Mouse (Mus musculus): ENCODE results near the gene Relb.

The Relb gene

GRCm38 (mm10) chr7:19586269-19586668, 43.0 kb downstream of the Relb start:
- no peak for DNase-seq (ENCODE audit: low read depth, low spot score)

- no peak for DNase-seq (ENCODE audit: low read depth, low spot score)
Observed at GRCm38 (mm10) chr7:19580634-19581033, 48.6 kb downstream of the Relb start.

GRCm38 (mm10) chr7:19579751-19580150, 49.5 kb downstream of the Relb start:
- no peak for DNase-seq (ENCODE audit: low read depth, low spot score)

GRCm38 (mm10) chr7:19578436-19578835, 50.8 kb downstream of the Relb start:
- DNase-seq (ENCODE audit: low read depth, low spot score): no peak

- no peak for DNase-seq (ENCODE audit: low read depth, low spot score)
Observed at GRCm38 (mm10) chr7:19577877-19578414, 51.3 kb downstream of the Relb start.

GRCm38 (mm10) chr7:19577141-19577852, 51.9 kb downstream of the Relb start, which contains the start of the genes Zfp296 and Gemin7:
Zfp296 (plus strand) TSS chr7:19577287.
Gemin7 (minus strand) TSS chr7:19577595.
- no peak for DNase-seq (ENCODE audit: low read depth, low spot score)

- DNase-seq (ENCODE audit: low read depth, low spot score): no peak
Observed at GRCm38 (mm10) chr7:19575559-19575958, 53.7 kb downstream of the Relb start.

- DNase-seq (ENCODE audit: low read depth, low spot score): no peak
Observed at GRCm38 (mm10) chr7:19573776-19574140, 55.5 kb downstream of the Relb start.

GRCm38 (mm10) chr7:19572926-19573775, 56.1 kb downstream of the Relb start:
- DNase-seq (ENCODE audit: low read depth, low spot score): peak; percentile 71

- DNase-seq (ENCODE audit: low read depth, low spot score): no peak
Observed at GRCm38 (mm10) chr7:19569647-19570046, 59.6 kb downstream of the Relb start.

- DNase-seq (ENCODE audit: low read depth, low spot score): no peak
Observed at GRCm38 (mm10) chr7:19567426-19567825, 61.8 kb downstream of the Relb start.

GRCm38 (mm10) chr7:19565803-19566202, 63.4 kb downstream of the Relb start:
- no peak for DNase-seq (ENCODE audit: low read depth, low spot score)

GRCm38 (mm10) chr7:19564455-19564854, 64.8 kb downstream of the Relb start:
- peak; percentile 50 for DNase-seq (ENCODE audit: low read depth, low spot score)

GRCm38 (mm10) chr7:19563884-19564283, 65.4 kb downstream of the Relb start:
- DNase-seq (ENCODE audit: low read depth, low spot score): no peak

GRCm38 (mm10) chr7:19562643-19563410, 66.4 kb downstream of the Relb start, which contains the start of gene Ppp1r37:
Ppp1r37 (minus strand) TSS chr7:19563076.
- DNase-seq (ENCODE audit: low read depth, low spot score): peak; percentile 65

- DNase-seq (ENCODE audit: low read depth, low spot score): peak; percentile 90
Observed at GRCm38 (mm10) chr7:19561765-19562642, 67.2 kb downstream of the Relb start.

- DNase-seq (ENCODE audit: low read depth, low spot score): no peak
Observed at GRCm38 (mm10) chr7:19561431-19561764, 67.8 kb downstream of the Relb start.

- peak; percentile 48 for DNase-seq (ENCODE audit: low read depth, low spot score)
Observed at GRCm38 (mm10) chr7:19560491-19561260, 68.6 kb downstream of the Relb start.

- DNase-seq (ENCODE audit: low read depth, low spot score): peak; percentile 42
Observed at GRCm38 (mm10) chr7:19558965-19559364, 70.3 kb downstream of the Relb start.

Data from 3T3-L1 (cell line).